Mouse (Mus musculus) right cerebral cortex, adult 18-20 months (tissue): ENCODE results near the gene Gm43552.
A peak's percentile ranks its signal among the peaks of the same experiment; 100 is the strongest.
"Not testable (repeated sequence)": the region's sequence is repeated elsewhere in the genome, so short reads cannot be mapped to it uniquely, and the experiment has no call there.

Experiments
- DNase-seq: peaks from one replicate; pipeline ENCODE4 v3.0.0; 2022; ENCODE audit warnings: mixed read lengths

The Gm43552 gene

DNA sequence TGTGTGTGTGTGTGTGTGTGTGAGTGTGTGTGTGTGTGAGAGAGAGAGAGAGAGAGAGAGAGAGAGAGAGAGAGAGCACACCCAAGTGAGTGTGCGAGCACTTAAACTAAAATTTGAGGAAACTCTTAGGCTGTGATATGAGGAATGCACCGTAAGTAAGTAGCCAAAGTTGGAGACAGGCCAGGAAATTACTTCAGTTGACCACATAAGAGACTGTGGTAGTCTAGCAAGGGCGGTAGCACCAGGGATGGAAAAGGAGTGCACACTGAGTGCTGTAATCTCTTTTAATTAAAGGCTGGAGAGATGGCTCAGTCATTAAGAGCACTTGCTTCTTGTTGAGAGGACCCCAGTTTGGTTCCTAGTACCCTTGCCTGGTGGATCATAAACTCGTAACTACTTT, 2.8 kb downstream of the Gm43552 start:
- DNase-seq = no peak

DNA sequence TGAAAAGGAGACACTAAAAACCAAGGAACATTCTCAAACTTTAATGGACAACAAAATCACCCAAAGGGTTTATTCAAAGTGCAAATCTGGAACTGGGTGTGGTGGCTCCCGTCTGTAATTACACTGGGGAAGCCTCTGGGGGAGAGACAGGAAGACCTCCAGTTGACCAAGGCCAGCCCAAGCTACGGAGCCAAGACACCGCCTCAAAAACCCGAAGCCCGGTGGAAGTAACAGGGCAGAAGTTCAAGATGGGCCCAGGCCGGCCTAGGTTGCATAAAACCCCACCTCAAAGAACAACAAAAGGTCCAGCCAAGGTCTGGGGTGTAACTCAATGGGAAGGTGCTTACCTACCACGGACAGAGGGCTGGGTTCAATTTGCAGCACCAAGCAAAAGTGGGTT, 3.9 kb downstream of the Gm43552 start:
- DNase-seq = no peak

DNA sequence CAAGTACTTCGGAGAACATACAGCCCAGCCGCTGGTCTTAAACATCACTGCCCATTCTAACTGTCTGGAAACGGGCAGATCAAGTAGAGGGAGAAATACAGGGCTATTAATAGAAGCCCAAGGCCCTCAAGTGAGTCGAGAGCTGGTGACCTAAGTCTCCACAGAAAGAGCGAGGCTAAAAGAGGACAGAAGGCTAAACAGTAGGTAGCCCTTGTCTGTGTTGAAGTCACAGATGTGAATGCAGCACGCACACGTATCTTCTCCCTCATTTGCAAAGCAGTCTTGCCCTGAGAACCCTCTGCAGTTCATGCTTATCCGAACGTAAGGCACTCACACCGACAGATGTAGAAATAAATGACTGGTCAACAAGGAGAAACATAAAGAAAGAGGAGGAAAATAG, 5.3 kb downstream of the Gm43552 start:
- DNase-seq = no peak

DNA sequence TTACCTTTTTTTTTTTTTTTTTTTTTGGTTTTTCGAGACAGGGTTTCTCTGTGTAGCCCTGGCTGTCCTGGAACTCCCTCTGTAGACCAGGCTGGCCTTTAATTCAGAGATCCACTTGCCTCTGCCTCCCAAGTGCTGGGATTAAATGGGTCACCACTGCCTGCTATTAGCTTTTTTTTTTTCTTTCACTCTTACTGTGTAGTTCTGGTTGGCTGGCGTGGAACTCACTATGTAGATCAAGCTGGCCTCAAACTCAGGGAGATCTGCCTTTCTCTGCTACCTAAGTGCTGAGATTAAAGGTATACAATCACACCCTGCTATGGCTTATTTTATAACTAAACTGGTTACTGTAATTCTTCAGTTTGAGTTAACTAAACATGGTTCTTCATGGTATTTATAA, 6.1 kb downstream of the Gm43552 start:
- DNase-seq = no peak

DNA sequence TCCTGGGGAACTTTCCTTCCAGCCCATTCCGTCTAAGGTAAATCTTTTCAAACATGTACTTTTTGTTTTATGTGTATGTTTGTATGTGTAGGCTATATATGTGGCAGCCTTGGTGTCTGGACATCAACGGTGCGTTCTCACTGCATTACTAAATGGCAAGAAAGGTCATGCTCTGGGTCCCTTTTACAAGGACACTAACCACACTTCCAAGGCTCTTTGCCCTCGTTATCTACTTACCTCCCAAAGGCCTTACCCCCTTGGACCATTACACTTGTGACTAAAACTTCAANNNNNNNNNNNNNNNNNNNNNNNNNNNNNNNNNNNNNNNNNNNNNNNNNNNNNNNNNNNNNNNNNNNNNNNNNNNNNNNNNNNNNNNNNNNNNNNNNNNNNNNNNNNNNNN, 9.6 kb downstream of the Gm43552 start:
- DNase-seq = no peak

DNA sequence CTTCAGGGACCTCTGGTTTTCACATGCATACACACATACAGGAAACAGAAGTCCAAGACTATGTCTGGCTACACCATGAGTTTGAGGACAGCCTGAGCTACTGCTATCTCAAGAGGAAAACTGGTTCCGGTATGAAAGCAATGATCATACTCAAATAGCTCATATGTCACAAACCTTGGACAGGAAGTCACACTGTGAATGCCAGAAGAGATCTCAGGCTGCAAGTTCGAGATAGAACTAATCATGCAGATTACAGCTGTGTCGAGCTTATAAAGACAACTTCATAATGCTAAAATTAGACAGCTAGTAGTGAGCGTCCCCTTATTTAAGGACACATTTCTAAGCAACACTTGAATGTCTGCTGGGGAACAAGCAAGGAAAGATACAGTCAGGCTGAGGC, 12.1 kb downstream of the Gm43552 start:
- DNase-seq = no peak

DNA sequence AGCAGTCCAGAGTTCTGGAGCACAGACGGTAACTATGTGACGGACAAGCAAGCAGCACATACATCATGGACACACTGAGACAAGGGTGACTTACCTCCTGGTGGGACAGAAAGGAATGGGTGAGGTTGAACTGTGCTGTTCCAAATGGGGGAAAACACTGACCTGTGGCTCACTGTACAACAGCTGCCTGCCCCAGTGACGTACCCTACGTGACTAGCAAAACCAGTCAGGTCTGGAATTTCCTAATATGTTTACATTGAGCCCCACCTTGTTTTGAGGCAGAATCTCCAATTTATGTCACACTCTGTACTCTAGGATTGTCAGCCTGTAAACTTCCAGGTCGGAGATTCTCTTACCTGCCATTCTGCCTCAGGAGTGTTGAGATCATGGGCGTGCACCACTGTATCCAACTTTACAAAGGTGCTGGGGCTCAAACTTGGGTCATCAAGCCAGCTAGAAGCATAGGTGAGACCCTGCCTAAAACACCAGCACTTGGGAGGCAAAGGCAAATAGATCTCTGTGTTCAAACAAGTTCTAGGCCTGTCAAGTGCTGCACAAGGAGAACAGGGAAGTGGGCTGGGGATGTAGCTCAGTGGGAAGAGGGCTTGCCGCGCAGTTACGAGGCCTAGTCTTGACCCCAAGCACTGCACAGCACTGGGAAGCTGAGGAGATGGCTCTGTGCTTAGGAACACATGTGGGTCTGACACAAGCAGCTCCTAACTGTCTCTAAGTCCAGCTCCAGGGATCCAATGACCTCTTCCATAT, 12.8 kb downstream of the Gm43552 start:
- DNase-seq = no peak

DNA sequence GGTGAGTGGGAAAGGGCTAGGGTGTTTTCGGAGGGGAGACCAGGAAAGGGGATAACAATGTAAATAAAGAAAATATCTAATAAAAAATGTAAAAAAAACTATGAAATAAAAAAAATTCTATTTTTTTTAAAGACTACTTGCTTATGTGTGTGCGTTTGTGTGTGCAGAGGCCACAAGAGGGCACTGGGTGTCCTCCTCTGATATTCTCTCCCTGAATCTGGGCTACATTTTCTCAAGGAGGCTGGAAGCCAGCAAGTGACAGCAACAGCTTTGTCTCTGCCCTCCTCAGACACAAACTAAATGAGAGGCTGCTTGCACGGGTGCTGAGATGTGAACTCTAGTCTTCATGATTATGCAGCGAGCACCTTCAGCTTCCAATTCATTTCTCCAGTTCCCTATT, 14.4 kb downstream of the Gm43552 start:
- no peak for DNase-seq

DNA sequence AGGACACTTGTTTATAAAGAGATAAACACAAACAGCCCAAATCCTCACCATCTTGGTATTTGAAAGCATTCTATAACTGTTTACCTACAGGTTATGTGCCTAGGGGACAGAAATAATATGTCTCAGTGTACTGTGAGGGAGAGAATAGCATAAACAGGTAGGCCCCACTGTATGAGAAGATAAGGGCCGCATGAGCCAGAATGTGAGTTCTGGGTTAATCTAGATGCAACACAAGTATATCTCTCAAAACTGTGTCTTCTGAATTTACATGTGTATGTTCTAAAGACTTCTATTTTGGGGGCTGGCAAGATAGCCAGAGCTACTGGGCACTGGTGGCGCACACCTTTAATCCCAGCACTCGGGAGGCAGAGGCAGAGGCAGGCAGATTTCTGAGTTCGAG, 15.9 kb downstream of the Gm43552 start:
- not testable (repeated sequence) for DNase-seq

DNA sequence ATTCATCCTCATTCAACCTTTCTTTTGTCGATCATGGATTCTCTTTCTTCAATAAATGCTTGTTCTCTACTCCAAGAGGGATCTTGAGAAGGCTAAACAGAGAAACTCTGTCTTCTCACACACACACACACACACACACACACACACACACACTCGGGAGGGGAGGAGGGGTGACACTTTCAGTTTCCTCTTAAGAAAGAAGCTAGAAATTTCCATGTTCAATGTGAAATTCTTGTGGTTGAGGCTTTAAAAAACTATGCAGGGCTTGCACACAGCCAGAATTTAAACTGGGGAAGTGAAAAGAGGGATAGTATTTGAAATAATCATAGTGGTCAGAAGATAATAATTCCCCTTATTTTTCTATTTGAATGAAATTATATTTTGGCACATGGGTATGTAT, 16.8 kb downstream of the Gm43552 start:
- no peak for DNase-seq

DNA sequence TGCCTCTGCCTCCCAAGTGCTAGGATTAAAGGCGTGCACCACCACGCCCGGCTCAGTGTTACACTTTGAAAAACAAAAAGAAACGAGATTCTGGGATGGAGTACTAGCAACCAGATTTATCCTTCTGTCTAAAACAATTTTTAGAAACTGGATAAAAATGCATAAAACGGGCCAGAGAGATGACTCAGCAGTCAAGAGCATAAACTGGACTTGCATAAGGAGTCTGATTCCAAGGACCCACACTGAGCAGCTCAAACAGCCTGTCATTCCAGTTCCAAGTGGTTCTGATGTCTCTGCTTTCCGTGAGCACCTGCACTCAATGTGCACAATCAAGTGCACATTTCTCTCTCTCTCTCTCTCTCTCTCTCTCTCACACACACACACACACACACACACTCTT, 22.9 kb downstream of the Gm43552 start:
- peak; percentile 68 for DNase-seq

DNA sequence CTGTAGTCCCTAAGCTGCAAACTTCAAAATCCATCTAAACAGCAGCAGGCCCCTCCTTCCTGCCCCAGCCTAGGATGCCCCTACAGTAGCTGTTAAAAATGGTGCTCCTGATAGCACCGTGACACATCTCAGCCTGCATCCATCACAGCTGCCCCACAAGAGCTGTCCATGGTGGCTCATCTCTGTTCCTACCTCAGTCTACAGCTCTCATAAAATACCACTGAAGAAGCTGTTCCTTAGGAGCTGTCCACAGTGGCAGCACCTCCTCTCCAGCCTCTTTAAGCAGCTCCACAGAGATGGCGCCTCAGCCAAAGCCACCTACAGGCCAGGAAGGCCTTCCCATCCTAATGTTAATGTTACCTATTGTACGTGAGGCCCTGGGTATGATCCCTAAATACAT, 25.7 kb downstream of the Gm43552 start:
- no peak for DNase-seq

DNA sequence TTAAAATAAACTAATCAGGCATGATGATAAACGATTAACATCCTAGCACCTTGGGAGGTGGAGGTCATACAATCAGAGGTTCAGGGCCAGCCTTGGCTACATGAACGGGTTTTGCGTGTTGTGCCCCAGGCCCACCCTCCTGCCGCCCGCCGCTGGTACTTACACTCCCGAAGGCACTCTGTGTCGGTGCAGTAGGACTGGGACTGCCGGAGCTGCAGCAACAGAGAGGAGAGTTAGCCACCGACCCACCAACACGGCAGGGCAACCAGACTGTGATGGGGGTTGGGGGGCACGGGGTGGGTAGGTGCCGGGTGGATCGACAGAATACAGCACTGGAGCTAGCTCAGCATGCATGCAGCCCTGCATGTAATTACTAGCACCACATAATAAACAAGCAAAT, 32.3 kb downstream of the Gm43552 start:
- no peak for DNase-seq

DNA sequence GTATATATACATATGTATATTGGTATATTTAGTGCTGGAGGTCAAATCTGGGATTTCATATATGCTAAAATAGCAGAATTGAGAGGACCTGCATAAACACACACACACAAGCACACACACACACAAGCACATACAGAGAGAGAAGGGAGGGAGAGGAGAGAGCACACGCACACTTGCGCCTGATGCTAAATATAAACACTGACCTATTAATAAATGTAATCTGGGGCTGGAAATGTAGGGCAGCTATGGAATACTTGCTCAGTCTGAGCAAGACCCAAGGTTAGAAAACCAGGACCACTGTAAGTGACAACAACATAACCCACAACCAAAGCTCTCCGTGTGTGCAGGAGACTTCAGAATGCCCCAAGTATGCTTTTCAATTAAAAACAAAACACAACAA, 33.2 kb downstream of the Gm43552 start:
- no peak for DNase-seq

DNA sequence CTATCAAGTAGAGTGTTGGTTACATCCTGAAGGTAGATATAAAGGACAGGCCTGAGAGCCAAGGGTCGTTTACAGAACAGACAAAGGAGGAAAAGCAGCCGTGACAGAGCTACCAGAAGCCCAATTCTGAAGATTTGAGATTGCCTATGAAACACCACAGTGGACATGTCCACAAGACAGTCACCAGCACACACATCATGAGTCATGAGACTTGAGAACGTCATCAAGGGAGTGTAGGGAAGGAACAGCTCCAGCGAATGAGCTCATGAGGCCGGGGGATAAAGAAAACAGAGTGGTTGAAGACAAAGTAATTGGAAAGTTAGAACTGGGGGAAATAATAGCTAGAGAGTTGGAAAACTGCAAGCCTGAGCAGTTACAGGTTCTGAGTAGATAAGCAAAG, 34.8 kb downstream of the Gm43552 start:
- no peak for DNase-seq

DNA sequence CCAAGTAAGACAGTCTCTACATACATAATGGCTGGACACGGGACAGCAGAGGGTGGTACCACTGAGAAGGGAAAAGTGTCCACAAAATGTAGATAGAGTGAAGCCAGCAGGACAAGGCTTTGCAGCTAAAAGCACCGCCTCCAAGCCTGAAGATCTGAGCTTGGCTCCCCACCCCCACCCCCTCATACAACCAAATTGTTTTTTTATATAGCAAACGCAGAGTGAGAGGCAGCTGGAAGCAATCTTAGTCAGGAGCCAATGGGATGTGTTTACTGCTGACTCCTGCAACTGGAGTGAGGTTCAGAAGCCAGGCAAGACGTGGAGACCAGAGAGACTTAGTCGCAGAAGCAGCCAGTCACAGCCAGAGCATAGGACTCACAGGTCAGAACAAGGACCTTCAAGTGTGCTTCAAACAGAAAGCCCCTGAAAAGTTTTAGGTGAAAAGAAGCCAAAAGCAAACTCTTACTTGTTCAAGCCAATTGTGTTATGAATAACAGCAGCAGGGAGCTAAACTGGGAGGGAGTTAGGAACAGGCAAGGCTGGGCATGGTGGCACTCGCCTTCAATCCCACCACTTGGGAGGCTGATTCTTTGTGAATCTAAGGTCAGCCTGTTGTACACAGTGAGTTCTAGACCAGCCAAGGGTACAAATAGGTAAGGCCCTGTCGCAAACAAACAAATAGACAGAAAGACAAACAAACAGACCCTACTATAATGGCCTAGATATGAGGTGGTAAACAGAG, 35.4 kb downstream of the Gm43552 start:
- no peak for DNase-seq

DNA sequence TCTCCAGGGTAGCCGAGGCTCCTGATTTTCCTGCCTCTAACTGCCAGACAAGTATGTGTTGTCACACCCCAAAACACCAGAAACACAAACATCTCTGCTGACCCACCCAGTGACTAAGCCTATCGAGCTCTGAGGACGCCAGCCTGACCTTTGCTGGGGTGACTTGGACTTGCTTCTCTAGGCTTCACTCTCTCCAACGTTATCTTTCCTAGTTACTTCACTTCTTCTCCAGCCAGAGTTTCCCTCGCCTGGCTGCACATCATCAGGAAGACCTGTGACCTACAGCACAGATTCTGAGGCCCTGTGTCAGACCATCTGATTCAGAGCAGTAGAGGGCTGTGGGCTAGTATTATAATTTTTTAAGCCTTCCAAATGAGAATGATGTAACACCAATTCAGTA, 37.9 kb downstream of the Gm43552 start:
- no peak for DNase-seq

DNA sequence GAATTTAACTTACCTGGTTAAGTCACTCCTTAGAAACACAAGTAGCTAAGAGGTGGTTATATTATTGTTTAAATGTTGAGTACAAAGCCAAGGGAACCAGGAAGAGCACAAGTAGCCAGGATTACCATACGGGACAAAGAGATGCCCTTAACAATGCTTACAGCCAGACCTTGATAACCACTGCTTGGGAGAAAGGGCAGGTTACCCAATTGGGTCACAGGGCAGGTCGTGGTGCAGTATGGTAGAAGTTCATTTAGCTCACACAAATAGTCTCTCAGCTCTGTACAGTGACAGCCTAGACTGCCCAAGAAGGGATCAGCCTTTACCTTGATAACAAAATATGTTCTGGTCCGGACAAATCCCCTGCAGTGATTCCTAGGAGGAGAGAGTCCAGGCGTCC, 43.7 kb downstream of the Gm43552 start:
- DNase-seq = no peak

DNA sequence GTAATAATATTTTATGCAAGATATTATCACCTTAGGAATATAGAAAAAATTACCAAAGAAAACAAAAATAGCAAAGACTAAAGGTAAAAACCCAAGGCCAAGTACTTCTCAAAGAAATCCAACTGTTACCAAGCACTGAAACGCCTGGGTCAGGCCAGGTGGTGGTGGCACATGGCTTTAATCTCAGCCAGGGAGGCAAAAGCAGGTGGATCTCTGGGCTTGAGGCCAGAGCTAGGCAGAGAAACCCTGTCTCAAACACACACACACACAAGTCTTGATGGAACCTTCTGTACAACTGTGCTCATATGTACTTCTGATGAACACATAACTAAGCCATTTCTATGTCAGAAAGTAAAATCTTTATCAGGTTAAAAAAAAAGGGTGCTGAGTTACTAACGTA, 44.8 kb downstream of the Gm43552 start:
- no peak for DNase-seq

DNA sequence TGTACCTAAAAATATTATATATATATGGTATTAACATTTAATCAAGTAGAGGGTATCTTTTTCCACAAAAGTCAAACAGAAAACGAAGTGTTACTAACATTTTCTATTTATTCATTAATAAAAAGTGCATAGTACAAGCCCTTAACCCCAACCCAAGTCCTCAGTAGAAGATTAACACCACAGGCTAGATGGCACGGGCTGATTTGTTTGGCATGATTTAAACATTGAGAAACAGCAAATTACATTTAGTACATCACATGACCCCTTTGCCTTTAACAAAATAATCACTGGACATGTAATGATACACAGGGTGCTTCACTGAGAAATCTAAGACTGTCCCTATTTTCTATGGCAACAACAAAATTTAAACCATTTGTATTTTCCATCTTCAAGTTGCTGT, 45.9 kb downstream of the Gm43552 start:
- no peak for DNase-seq

DNA sequence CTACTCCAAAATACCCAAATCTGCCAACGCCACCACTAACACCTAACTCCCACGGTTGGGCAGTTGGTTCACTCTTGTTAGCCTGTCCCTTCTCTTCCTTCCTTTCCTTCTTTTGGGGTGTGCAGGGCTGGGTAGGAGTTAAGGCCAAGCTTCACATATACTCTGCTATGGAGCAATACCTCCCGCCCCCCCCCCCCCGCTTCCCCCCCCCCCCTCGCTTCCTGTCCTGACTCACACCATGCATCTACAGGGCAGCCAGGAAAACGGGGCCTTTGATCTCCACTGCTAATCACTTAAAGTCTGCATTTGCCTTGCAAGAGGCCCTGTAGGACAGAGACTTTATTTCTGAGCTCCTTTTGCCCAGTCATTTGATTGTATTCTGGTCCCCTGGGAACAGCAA, 47.7 kb downstream of the Gm43552 start:
- no peak for DNase-seq

DNA sequence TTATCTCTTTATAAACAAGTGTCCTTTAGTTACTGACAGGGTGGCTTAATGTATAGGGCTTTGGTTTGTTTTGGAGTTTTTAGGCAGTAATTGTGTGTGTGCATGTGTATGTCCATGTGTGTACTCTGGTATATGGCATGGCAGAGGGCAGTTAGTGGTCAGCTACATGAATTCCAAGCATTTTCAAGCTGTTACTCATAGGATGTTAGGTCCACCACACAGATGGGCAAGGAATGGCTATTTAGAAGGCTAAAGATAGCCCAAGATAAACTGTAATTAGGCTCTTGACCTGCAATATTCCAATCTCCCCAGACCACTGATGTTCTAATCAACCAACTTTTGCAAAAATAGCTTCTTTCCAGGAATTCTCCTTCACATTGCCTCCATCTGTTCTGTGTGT, 54.6 kb downstream of the Gm43552 start:
- no peak for DNase-seq

DNA sequence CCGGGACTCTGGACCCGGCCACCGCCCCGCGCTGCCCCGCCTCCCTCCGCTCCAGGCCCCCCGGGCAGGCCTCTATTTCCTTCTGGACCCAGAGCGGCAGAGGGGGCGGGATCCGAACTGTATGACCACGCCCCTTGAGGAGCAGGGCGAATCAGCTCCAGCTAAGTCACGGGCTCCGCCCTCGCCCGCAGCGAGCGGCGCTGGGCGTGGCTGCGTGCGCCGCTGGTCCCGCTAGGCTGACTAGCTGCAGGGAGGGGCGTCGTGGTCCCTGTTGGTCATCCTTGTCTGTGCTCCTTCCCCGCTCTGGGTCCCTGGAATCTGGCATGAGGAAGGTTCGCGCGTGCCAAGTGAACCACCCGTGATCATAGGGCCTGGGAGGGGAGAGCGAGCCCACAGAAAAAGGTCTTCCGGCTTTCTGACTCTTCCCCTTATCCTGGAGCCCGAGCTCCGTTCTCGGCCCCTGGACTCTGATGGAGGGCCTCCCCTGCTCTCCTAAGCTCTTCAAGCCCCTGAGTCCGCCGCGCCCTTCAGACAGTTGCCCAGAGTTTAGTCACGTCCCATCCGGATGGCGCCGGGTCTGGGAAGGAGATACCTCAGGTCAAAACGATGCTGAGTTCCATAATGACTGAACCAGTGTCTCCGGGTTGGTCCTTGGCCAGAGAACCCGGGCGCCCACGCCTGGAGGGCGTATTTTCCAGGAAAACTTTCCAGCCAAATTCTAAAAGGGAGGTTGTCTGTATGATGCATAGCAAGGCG, 56.6 kb downstream of the Gm43552 start, which contains the start of gene Ugdh:
Gene Ugdh, minus strand, starts transcription at position 144 of the 756 bp plus-strand sequence.
- DNase-seq = peak; percentile 97

DNA sequence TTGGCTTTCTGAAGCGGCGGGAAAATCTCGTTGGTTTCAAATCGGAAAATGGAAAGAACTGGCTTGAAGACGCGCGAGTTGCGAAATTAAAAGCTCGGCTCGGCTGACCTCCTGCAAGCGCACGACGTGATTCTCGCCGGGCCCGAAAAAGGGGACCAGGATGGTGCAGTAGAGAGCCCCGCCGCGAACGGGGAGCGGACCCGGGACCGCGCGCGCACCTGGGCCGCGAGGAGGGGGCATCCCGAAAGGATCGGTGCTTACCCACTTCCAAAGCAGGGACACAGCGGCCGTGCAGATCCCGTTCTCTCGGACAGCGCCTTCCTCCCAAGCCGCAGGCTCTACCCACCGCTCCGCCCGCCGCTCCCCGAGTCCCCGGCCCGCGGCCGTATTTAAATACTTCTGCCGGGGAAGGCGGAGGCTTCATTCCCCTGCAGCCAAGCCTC, 57.2 kb downstream of the Gm43552 start:
- peak; percentile 13 for DNase-seq
